Mouse (Mus musculus): ENCODE data around the gene Olfr669. TPM values are rescaled to one million over a fixed set of nuclear protein-coding genes. Genes with fewer than 3 reads are reported as not detected.

The Olfr669 gene
- not detected for polyA plus RNA-seq (2017; shearing (Covaris generic))

DNA sequence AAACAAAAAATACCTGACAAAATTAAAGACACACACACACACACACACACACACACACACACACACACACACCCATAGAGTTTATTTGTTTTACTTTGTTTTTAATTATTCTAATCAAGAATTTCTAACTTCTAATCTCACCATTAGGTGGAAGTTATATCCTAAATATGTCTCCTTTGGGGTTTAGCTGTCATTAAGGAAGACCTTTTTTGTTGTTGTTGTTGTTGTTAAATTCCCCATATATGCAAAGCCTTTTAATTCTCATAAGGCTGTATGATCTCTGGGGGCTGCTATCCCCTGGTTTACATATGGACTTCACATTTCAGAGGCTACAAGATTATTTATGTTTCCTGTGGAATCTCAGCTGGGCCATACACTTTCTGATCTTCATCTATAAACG, at the start of gene Olfr669:
TSS of gene Olfr669 (plus strand) at position 301 of the 400 bp plus-strand sequence.

DNA sequence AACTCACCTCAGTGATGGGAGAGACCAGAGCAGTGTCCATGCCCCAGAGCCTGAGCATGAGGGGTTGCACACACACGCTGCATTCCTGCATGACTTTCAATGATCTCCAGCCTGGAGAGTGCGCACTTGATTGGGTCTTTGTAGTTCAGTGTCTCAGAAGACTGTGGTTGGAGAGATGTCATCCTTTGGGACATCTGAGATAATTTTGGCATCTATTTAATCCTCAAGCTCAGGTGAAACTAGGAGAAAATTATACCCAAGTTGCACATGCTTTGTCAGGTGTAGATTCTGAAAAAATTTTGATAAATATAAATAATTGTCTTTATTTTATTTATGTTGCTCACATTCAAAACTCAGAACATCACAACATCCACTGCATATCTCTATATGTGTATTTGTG, 38.2 kb upstream of the Olfr669 start, which contains the start of gene Olfr666:
TSS of gene Olfr666 (minus strand) at position 101 of the 400 bp plus-strand sequence.

DNA sequence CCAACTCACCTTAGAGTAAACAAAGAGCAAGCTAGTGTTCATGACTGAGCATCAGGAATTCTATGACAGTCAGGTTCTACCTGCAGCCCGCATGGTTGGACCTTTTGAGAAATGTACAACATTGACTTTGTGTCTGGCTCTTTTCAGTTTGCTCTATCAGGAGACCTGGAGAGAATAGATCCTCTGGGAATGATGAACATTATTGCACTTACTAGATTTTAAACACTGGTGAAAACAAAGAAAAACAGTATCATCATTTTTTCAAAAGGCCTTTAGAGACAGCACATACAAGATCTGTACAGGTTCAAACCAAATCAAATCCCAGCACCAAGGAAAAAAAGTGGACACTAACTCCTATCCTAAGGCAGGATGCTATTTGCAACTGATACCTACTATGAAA, 12.7 kb upstream of the Olfr669 start, which contains the start of gene Olfr667:
TSS of gene Olfr667 (minus strand) at position 101 of the 400 bp plus-strand sequence.

DNA sequence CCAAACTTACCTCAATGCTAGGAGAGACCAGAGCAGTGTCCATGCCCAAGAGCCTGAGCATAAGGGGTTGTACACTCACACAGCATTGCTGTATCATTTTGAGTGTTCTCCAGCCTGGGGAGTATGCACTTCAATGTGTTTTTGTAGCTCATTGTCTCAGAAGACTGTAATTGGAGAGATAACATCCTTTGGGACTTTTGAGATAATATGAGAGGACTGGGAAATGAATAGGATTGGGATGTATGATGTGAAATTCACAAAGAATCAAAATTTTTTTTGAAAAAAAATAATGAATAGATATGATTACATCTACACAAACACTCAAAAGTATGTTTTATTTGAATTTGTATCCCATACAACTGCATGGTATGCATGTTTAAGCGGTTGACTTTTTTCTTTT, 6.1 kb upstream of the Olfr669 start, which contains the start of gene Olfr668:
TSS of gene Olfr668 (minus strand) at position 101 of the 400 bp plus-strand sequence.

DNA sequence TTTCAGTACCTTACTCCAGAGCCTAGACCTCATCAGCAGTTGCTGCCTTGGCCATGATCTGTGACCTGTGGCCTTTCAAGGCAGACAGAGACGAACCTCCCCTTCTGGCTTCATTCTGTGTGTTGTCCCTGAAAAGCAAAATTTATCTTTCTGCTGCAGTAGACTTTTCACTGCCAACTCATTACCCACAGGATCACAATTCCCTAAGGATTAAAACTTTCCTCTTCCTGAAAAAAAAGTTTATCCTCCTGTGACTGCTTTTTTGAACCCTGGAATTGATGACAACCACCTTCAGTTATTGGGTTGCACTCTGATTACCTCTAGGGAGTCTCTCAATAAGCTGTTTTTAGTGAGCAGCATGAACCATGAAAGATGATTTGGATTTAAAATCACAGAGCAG, 28.5 kb downstream of the Olfr669 start, which contains the start of gene Olfr670:
TSS of gene Olfr670 (minus strand) at position 101 of the 400 bp plus-strand sequence.

DNA sequence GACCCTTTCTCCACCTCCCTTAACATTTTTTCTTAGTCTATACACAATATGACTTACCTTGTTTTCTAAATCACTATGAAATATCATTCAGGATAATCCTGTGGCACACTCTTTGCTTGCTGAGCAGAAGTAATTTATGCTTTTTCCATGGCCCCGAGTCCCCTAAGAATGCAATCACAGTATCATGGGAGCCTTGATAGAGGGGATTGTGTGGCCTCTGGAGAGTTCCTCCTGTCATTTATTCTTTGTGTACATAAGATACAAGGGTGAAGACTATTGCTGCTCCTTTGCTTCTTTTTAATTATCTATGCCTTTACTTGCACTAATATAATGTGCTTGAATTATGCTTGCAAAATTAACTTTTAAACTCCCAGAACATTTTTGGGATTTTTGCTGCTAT, 45.0 kb downstream of the Olfr669 start, which contains the start of gene Olfr671:
TSS of gene Olfr671 (minus strand) at position 101 of the 400 bp plus-strand sequence.

Other genes with a start within 250 kb of the Olfr669 start
- gene Olfr661, start 247.7 kb upstream of the Olfr669 start, polyA plus RNA-seq (2017; shearing (Covaris generic)), result not detected
- gene Usp17le, start 156.8 kb upstream of the Olfr669 start, polyA plus RNA-seq (2017; shearing (Covaris generic)), result not detected
- gene Usp17lb, start 91.6 kb upstream of the Olfr669 start, polyA plus RNA-seq (2017; shearing (Covaris generic)), result not detected
- gene Usp17la, start 77.2 kb upstream of the Olfr669 start, polyA plus RNA-seq (2017; shearing (Covaris generic)), result not detected
- gene Olfr665, start 56.2 kb upstream of the Olfr669 start, polyA plus RNA-seq (2017; shearing (Covaris generic)), result not detected
- gene Olfr666, start 38.3 kb upstream of the Olfr669 start, polyA plus RNA-seq (2017; shearing (Covaris generic)), result not detected
- gene Olfr667, start 12.8 kb upstream of the Olfr669 start, polyA plus RNA-seq (2017; shearing (Covaris generic)), result not detected
- gene Olfr668, start 6.2 kb upstream of the Olfr669 start, polyA plus RNA-seq (2017; shearing (Covaris generic)), result not detected
- not detected for gene Olfr670, start 28.4 kb downstream of the Olfr669 start, polyA plus RNA-seq (2017; shearing (Covaris generic))
- not detected for gene Olfr671, start 44.9 kb downstream of the Olfr669 start, polyA plus RNA-seq (2017; shearing (Covaris generic))
- not detected for gene Olfr672, start 67.8 kb downstream of the Olfr669 start, polyA plus RNA-seq (2017; shearing (Covaris generic))
- not detected for gene Olfr675, start 94.2 kb downstream of the Olfr669 start, polyA plus RNA-seq (2017; shearing (Covaris generic))
- gene Olfr676, start 98.5 kb downstream of the Olfr669 start, polyA plus RNA-seq (2017; shearing (Covaris generic)), result not detected
- not detected for gene Olfr677, start 117.1 kb downstream of the Olfr669 start, polyA plus RNA-seq (2017; shearing (Covaris generic))
- gene Olfr678, start 130.2 kb downstream of the Olfr669 start, polyA plus RNA-seq (2017; shearing (Covaris generic)), result not detected
- gene Olfr679, start 147.0 kb downstream of the Olfr669 start, polyA plus RNA-seq (2017; shearing (Covaris generic)), result not detected
- gene Olfr680-ps1, start 158.6 kb downstream of the Olfr669 start, polyA plus RNA-seq (2017; shearing (Covaris generic)), result not detected
- not detected for gene Olfr681, start 182.6 kb downstream of the Olfr669 start, polyA plus RNA-seq (2017; shearing (Covaris generic))
- not detected for gene Olfr683, start 212.8 kb downstream of the Olfr669 start, polyA plus RNA-seq (2017; shearing (Covaris generic))
- gene Olfr684, start 229.4 kb downstream of the Olfr669 start, polyA plus RNA-seq (2017; shearing (Covaris generic)), result not detected